Mouse (Mus musculus): ENCODE results near the gene Gps2.

GRCm38 (mm10) chr11:69947337-69948065 is 33.8 kb downstream of the Gps2 start:
- no peak for TF ChIP-seq CTCF (IDR thresholded peaks at IDR 0.05; ENCODE audit: borderline replicate concordance, extremely low read depth, insufficient read depth, insufficient read length)
- TF ChIP-seq POLR2A (IDR thresholded peaks at IDR 0.05; ENCODE audit: borderline replicate concordance, extremely low read depth, insufficient read depth, insufficient read length, poor library complexity, severe bottlenecking), result no peak
